ENCODE assay signal across 14 mouse cellular contexts in the genomic region with DNA sequence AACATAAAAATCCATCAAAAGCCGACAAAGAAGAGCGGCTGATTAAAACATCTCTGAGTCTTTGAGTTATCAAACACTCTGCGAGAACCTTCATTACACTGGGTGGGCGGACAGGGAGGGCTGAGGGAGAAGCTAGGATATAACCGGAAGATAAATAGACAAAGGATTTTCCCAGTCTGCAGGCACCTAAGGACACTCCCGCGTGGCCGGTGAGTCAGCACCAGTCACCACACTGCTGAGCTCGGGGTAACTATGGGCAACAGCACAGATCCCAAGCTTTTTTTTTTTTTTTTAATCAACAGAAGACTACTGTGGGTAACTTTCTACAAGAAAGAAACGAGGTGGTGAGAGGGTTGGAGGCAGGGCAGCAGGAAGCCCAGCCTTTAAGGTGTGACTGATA. TPM values are rescaled to one million over a fixed set of nuclear protein-coding genes. Genes with fewer than 3 reads are reported as not detected.
DNase-seq lines count a peak whose midpoint lies in the region; ATAC-seq and TF ChIP-seq lines count a peak whose summit lies in the region.
"Had no signal": no experiment of that assay in that cellular context is flagged by ENCODE, and none has a peak within 500 bp of the region (broad histone marks: within the 10 kb centered on the region; RNA-seq: fewer than 3 reads in every experiment).

No protein-coding gene starts in this region.

- no peak for TF ChIP-seq CTCF in stomach, postnatal 0 days (IDR thresholded peaks at IDR 0.05; ENCODE audit: low read depth)
- no peak for TF ChIP-seq CTCF in thymus, adult 2 months (IDR thresholded peaks at IDR 0.05; ENCODE audit: borderline replicate concordance, control insufficient read depth, extremely low read depth, insufficient read depth, low read length, poor library complexity)

- DNase-seq in right cerebral cortex, adult 18-20 months: peak; percentile 80
- no peak for DNase-seq in right cerebral cortex, postnatal 4 days
- DNase-seq in adrenal gland, postnatal 10 days: peak; percentile 47
- peak; percentile 39 to 60 for DNase-seq in left cerebral cortex, adult 9 months (ENCODE audit: low spot score in 2 of 2)
- peak; percentile 48 for DNase-seq in stomach, postnatal 0 days (ENCODE audit: low spot score)
- no peak for DNase-seq in heart, postnatal 25 days (ENCODE audit: low spot score)
- no peak for DNase-seq in thymus, adult 2 months
- DNase-seq: kidney, postnatal 14 days had no signal

- WGBS in stomach, postnatal 0 days: 32% methylated on average over 10 of the region's 10 CpGs
- 68% methylated on average over 10 of the region's 10 CpGs for WGBS in thymus, adult 2 months
- 51% methylated on average over 10 of the region's 10 CpGs for WGBS in kidney, embryonic 16.5 days

- H3K27ac ChIP-seq in stomach, postnatal 0 days (replicated peaks): no peak overlapping the region
- H3K27ac ChIP-seq in thymus, adult 2 months (ENCODE audit: control insufficient read depth, insufficient read depth, low read length): no peak overlapping the region
- H3K27ac ChIP-seq in kidney, embryonic 16.5 days (ENCODE audit: low read length): no peak overlapping the region
- H3K27ac ChIP-seq: hindbrain, embryonic 10.5 days; limb, embryonic 12.5 days; midbrain, embryonic 15.5 days had no signal

- H3K36me3 ChIP-seq in stomach, postnatal 0 days (ENCODE audit: control insufficient read depth, insufficient read depth, low read length): no peaks in the 10 kb centered on the region
- H3K36me3 ChIP-seq in thymus, adult 2 months (ENCODE audit: control insufficient read depth, insufficient read depth, low read length): no peaks in the 10 kb centered on the region
- H3K36me3 ChIP-seq in kidney, embryonic 16.5 days (ENCODE audit: insufficient read depth, low read length): no peaks in the 10 kb centered on the region
- H3K36me3 ChIP-seq: hindbrain, embryonic 10.5 days; limb, embryonic 12.5 days; midbrain, embryonic 15.5 days had no signal

- intact Hi-C loops in heart, postnatal 25 days (cut with DNase I): no loop called here

- no peaks in the 10 kb centered on the region for H3K4me1 ChIP-seq in stomach, postnatal 0 days (replicated peaks; ENCODE audit: control insufficient read depth, insufficient read depth)
- peaks cover 3% of the 10 kb centered on the region; the same call in 1 of the 2 replicates for H3K4me1 ChIP-seq in thymus, adult 2 months (replicated peaks; ENCODE audit: control insufficient read depth, insufficient read depth, low read length)
- H3K4me1 ChIP-seq in kidney, embryonic 16.5 days (ENCODE audit: insufficient read depth, low read length): no peaks in the 10 kb centered on the region
- H3K4me1 ChIP-seq: limb, embryonic 12.5 days; midbrain, embryonic 15.5 days had no signal

- no peak for TF ChIP-seq POLR2A in thymus, adult 2 months (IDR thresholded peaks at IDR 0.05; ENCODE audit: control insufficient read depth, extremely low read depth, insufficient read depth, low read length, poor library complexity)

- H3K4me2 ChIP-seq in stomach, postnatal 0 days (replicated peaks; ENCODE audit: low read depth): no peak overlapping the region
- no peak overlapping the region for H3K4me2 ChIP-seq in kidney, embryonic 16.5 days (replicated peaks; ENCODE audit: low read depth, low read length)
- H3K4me2 ChIP-seq: limb, embryonic 12.5 days; midbrain, embryonic 15.5 days had no signal

- no peaks in the 10 kb centered on the region for H3K9me3 ChIP-seq in stomach, postnatal 0 days (ENCODE audit: control insufficient read depth, low read length)
- no peaks in the 10 kb centered on the region for H3K9me3 ChIP-seq in kidney, embryonic 16.5 days (ENCODE audit: low read length)
- H3K9me3 ChIP-seq: hindbrain, embryonic 10.5 days; limb, embryonic 12.5 days; midbrain, embryonic 15.5 days had no signal

- peak; percentile 83 for ATAC-seq in stomach, postnatal 0 days (ENCODE audit: low FRiP score, low TSS enrichment)
- no peak for ATAC-seq in kidney, embryonic 16.5 days (ENCODE audit: low FRiP score, low TSS enrichment)
- ATAC-seq: forebrain, embryonic 14.5 days; midbrain, embryonic 15.5 days had no signal

- H3K4me3 ChIP-seq in stomach, postnatal 0 days (ENCODE audit: low read depth, low read length): no peak overlapping the region
- H3K4me3 ChIP-seq in thymus, adult 2 months (ENCODE audit: control insufficient read depth, insufficient read depth, low read length): no peak overlapping the region
- H3K4me3 ChIP-seq in kidney, embryonic 16.5 days (ENCODE audit: low read length): no peak overlapping the region
- H3K4me3 ChIP-seq: hindbrain, embryonic 10.5 days; limb, embryonic 12.5 days; midbrain, embryonic 15.5 days had no signal

- no peak for TF ChIP-seq EP300 in stomach, postnatal 0 days (optimal IDR thresholded peaks at IDR 0.05)

- no peak overlapping the region for H3K9ac ChIP-seq in stomach, postnatal 0 days (ENCODE audit: low read length)
- no peak overlapping the region for H3K9ac ChIP-seq in kidney, embryonic 16.5 days (replicated peaks; ENCODE audit: low read length)
- H3K9ac ChIP-seq: limb, embryonic 12.5 days; midbrain, embryonic 15.5 days had no signal

- no peaks in the 10 kb centered on the region for H3K27me3 ChIP-seq in stomach, postnatal 0 days (ENCODE audit: control insufficient read depth, insufficient read depth, low read length)
- no peaks in the 10 kb centered on the region for H3K27me3 ChIP-seq in thymus, adult 2 months (ENCODE audit: control insufficient read depth, insufficient read depth, low read length)
- no peaks in the 10 kb centered on the region for H3K27me3 ChIP-seq in kidney, embryonic 16.5 days (ENCODE audit: insufficient read depth, low read length)
- H3K27me3 ChIP-seq: limb, embryonic 12.5 days; midbrain, embryonic 15.5 days had no signal

RNA-seq across cellular contexts. Expression of a gene that starts 16.6 kb away (rescaled TPM):
- total RNA-seq in adrenal gland, postnatal 10 days (2021): 10 to 100 TPM; 13.6 to 16.1 TPM
- 15.1 and 16.8 TPM in 2 replicates for polyA plus RNA-seq in stomach, postnatal 0 days (2015; fragmentation: Nextera tagmentation; extraction: Ambion mirVana)
- total RNA-seq in heart, postnatal 25 days (2021): 1 to 10 TPM; 7.3 to 8.0 TPM
- 14.1 and 22.0 TPM in 2 replicates for polyA plus RNA-seq in thymus, adult 2 months (2012; rRNA removed)
- polyA plus RNA-seq in kidney, embryonic 16.5 days (2015; fragmentation: Nextera tagmentation; extraction: Ambion mirVana): 3.6 and 4.7 TPM in 2 replicates

RNA-seq across cellular contexts. Expression of a gene that starts 28.1 kb away (rescaled TPM):
- total RNA-seq in adrenal gland, postnatal 10 days (2021): under 1 TPM; 0.48 to 0.99 TPM
- 7.4 and 7.9 TPM in 2 replicates for polyA plus RNA-seq in stomach, postnatal 0 days (2015; fragmentation: Nextera tagmentation; extraction: Ambion mirVana)
- total RNA-seq in heart, postnatal 25 days (2021): under 1 TPM; 0.08 TPM
- 8.3 and 10.3 TPM in 2 replicates for polyA plus RNA-seq in thymus, adult 2 months (2012; rRNA removed)
- polyA plus RNA-seq in kidney, embryonic 16.5 days (2015; fragmentation: Nextera tagmentation; extraction: Ambion mirVana): 9.7 and 11.0 TPM in 2 replicates
- total RNA-seq: granulocyte monocyte progenitor cell, adult 5-6 weeks had no signal

Comparison
In these comparisons a context has a peak if more than half of its experiments do, and no peak if none do; other contexts are left out.
1. DNase-seq: peak in right cerebral cortex, adult 18-20 months (single experiment), adrenal gland, postnatal 10 days (single experiment), left cerebral cortex, adult 9 months (2 of 2) and stomach, postnatal 0 days (single experiment); none in right cerebral cortex, postnatal 4 days (single experiment), heart, postnatal 25 days (single experiment) and thymus, adult 2 months (single experiment).